Mouse (Mus musculus) stomach, postnatal 0 days (tissue): ENCODE results near the gene Kcnip4.

Experiments
- CTCF ChIP-seq: IDR thresholded peaks from 2 replicates; pipeline ENCODE4 v1.5.1; 2016; ENCODE audit warnings: antibody characterized with exemption, low read depth, mild to moderate bottlenecking, moderate library complexity
- EP300 ChIP-seq: optimal IDR thresholded peaks from 2 replicates; pipeline ENCODE3; 2016; ENCODE audit warnings: antibody characterized with exemption

DNA sequence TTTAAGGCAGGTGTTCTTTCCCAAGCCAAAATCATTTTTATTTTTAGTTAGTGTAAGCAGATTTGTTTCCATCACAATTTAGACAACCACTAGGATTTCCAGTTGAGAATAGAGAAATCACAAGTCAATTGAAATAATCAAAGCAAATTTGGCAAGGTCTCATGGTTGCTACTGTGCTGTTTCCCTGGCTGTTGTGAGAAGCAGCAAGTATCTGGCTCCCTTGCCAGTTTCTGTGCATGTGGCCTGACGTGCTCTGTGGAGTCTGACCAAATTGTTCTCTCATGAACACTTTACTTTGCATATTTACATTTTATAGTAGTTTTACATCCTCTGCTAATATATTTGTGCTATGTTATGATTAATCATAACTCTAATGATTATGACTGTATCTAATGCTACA lies 217.9 kb downstream of the Kcnip4 start:
- no peak for TF ChIP-seq CTCF
- no peak for TF ChIP-seq EP300
